Mouse (Mus musculus) cerebellum, adult (tissue): ENCODE measurements around the gene Pinlyp.
A peak's percentile ranks its signal among the peaks of the same experiment; 100 is the strongest.

ENCODE experiments used
- ATAC-seq: cut with Nextera tagmentation; 2 replicates; pipeline ENCODE4 v1.9.2; 2017; ENCODE audit warnings: mild to moderate bottlenecking, moderate library complexity, mixed read lengths; ENCODE audit not compliant: insufficient number of reproducible peaks, low FRiP score, low TSS enrichment

The Pinlyp gene

GRCm38 (mm10) chr7:24563837-24564206 is 17.9 kb upstream of the Pinlyp start:
- no peak for ATAC-seq

- ATAC-seq: no peak
These were observed 17.4 kb upstream of the Pinlyp start for GRCm38 (mm10) chr7:24563191-24563836.

DNA sequence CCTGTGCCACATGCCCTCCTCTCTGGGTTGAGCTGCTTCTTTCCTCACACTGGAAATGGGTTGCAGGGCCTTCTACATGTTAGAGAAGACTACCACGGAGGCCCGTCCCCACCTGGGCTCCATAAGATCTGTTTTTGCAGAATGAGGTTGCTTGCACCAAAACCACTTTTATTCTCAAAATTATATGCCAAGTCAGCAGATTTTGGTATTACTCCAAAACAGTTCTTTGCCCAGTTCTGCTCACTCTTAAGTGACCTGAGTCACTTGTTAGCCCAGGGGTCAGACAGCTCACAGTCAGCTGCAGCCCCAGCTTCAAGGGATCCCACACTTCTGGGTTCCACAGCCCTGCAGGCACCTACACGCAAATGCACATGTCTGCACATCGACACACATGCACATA is 15.5 kb upstream of the Pinlyp start:
- no peak for ATAC-seq

- ATAC-seq: no peak
These were observed 9.9 kb upstream of the Pinlyp start for GRCm38 (mm10) chr7:24555786-24556185.

GRCm38 (mm10) chr7:24551985-24552759 is 6.3 kb upstream of the Pinlyp start:
- ATAC-seq: no peak

DNA sequence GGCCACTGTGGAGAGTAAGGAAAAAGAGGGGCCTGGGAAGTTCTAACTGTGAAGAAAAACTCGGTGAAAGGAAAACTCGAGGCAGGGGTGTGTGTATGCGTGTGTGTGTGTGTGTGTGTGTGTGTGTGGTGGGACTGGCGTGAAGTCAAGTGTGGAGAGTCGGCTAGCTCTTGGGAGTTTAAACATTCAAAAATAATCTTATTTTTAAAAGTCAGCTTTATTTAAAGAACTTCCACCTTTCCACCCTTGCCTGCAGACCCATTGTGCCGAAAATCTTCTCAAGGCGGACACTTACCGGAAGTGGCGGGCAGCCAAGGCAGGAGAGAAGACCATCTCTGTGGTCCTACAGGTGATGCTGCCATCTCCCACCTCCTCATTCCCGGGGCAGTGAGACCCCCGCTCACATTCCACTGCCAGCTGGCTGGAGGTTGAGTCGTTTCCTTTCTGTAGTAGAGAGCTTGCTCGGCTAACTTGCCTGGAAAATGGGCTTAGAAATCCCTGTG is 1.7 kb upstream of the Pinlyp start:
- ATAC-seq: no peak

- ATAC-seq: peak; percentile 99
These were observed 894 bp upstream of the Pinlyp start for GRCm38 (mm10) chr7:24546634-24547389.

DNA sequence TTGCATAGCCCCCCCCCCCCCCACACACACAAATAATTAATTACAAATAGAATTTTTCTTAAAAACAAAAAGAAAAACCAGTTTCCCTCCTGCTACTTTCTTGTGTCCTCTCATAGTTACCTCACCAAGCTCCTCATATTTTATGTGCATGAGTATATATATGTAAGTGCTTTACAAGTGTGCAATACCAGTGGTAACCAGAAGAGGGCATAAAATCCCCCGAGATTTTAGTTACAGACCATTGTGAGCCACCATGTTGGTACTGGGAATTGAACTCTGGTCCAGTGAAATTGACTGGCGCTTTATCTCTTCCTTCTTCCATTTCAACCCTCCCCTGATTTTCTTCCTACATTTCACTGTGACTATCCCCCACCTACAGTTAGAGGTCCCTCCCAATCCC is 1.4 kb downstream of the Pinlyp start:
- ATAC-seq: no peak

- ATAC-seq: no peak
These were observed 6.2 kb downstream of the Pinlyp start for GRCm38 (mm10) chr7:24539686-24540085.

- no peak for ATAC-seq
These were observed 7.2 kb downstream of the Pinlyp start for GRCm38 (mm10) chr7:24538701-24539100.

- no peak for ATAC-seq
These were observed 7.8 kb downstream of the Pinlyp start for GRCm38 (mm10) chr7:24538154-24538553.

- ATAC-seq: peak; percentile 80; the same call in 1 of the 2 replicates
These were observed 8.3 kb downstream of the Pinlyp start for GRCm38 (mm10) chr7:24537591-24537990.

- no peak for ATAC-seq
These were observed 8.8 kb downstream of the Pinlyp start for GRCm38 (mm10) chr7:24537081-24537480.

- ATAC-seq: no peak
These were observed 11.6 kb downstream of the Pinlyp start for GRCm38 (mm10) chr7:24534301-24534700.

DNA sequence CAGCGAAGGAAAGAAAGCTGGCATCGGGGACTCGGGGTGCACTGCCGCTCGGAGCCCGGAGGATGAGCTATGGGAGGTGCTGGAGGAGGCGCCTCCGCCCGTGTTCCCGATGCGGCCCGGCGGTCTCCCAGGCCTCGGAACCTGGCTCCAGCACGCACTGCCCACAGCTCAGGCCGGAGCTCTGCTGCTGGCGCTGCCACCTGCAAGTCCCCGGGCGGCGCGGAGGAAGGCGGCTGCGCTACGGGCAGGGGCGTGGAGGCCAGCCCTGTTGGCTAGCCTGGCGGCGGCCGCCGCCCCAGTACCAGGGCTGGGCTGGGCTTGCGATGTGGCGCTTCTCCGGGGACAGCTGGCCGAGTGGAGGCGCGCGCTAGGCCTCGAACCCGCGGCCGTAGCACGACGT is 12.1 kb downstream of the Pinlyp start:
- no peak for ATAC-seq

- no peak for ATAC-seq
These were observed 12.8 kb downstream of the Pinlyp start for GRCm38 (mm10) chr7:24533031-24533571.

DNA sequence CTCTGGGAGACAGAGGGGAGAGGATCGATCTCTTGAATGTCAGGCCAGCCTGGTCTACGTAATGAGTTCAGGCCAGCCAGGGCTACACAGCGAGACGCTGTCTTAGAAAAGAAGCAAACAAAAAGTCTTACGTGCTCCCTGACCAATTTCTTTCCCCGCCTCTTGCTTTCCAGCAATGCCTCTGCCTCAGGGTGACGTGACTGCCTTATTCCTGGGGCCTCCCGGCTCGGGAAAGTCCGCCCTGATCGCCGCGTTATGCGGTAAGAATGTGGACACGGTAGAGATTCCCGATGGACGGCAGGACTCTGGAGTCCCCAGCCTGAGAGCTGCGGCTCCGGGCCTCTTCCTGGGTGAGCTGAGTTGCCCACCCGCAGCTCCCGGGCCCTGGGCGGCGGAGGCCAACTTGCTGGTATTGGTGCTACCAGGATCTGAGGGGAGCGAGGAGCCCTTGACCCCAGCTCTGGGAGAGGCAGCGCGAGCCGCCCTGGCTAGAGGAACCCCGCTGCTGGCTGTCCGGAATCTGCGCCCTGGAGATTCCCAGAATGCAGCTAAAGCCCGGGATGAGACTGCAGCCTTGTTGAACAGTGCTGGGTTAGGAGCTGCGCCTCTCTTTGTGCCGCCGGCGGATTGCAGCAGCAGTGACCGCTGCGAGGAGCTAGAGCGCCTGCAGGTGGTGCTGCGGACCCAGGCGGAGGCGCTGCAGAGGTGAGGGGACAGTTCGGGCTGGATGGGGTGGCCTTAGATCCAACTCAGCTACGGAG is 14.5 kb downstream of the Pinlyp start:
- peak; percentile 24; the same call in 1 of the 2 replicates for ATAC-seq

- peak; percentile 91 for ATAC-seq
These were observed 15.6 kb downstream of the Pinlyp start, which contains the start of gene Irgq for GRCm38 (mm10) chr7:24530062-24530931. Gene Irgq (plus strand): TSS chr7:24530689.

DNA sequence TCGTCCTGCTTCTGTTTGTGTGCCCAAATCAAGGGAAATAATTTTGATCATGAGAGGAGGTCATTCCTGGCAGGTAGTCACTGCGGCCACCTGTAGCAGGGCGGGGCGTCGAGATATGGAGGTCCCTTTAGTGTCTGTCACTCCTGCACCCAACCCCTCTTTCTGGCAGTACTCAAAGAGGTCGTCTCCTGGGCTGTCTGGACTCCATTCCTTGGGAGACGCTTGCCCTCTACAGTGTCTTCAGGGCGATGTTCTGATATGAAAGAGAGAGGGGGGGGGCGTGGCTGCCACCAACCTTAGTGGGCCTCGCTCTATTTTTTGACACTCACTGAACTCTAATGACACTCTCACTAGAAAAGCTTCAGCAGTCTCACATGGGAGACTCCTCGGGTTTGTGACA is 16.3 kb downstream of the Pinlyp start:
- ATAC-seq: no peak
